Mouse (Mus musculus): ENCODE data around the gene Papola.
A peak's percentile ranks its signal among the peaks of the same experiment; 100 is the strongest.

Gene Papola

DNA sequence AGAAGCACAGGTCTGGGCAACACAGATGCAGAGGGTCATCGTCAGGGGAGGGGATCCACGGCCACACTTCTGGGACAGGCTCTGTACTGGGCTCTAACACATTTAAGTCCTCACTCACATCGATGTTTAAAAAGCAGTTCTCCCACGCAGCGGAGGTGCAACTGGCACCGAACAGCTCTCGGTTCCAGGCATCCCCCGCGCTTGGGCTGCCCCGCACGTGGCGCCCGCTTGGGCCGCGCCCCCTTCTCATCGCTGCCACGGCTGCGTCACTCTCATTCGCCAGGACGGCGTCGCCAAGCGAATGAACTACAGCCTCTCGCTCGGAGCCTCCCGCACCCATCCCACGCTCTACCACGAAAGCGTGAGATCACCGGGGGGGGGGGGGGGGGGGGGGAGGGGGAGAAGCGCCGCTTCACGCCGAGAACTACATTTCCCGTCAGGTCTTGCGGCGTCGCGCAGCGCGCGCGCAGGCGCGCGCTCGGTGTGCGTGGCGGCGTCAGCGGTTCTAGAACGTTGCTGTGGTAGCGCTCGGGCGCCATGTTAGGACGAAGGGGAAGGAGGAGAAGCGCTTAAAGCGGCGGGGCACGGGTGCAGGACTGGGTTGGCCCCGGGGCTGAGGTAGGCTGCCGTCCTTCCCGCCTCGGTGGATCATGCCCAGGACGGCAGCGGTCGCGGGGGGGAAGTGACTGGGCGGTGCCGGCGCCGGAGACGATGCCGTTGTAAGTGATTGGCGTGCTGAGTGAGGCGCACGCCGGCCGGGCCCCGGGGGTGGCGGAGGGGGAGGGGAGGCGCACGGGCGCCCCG is at the start of gene Papola:
Papola (plus strand) TSS at position 499 of the 804 bp plus-strand sequence.
- DNase-seq = peak; percentile 90

DNA sequence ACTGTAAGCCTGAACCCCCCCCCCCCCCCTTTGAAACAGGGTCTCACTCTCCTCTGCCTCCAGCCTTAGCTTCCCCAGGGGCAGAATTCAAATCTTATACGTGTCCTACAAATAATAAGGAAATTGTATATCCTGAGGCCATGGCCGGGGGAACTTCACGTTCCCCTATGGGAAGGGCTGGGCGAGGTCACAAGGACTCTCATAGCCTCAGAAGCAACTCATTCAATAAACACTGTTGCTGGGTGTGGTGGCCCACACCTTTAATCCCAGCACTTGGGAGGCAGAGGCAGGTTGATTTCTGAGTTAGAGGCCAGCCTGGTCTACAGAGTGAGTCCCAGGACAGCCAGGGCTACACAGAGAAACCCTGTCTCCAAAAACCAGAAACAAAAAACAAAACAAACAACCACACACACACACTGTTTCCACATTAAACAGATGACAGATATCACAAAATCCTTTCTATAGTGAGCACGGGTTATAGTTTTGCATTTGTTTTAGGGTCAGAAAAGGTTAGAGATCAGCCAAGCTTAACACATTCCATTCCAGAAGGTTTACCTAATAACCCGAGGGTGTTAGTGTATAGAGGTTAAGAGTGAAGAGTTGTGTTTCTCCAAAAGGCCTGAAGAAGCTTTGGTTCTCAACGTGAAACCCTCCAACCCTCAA is 49.1 kb upstream of the Papola start:
- no peak for DNase-seq

DNA sequence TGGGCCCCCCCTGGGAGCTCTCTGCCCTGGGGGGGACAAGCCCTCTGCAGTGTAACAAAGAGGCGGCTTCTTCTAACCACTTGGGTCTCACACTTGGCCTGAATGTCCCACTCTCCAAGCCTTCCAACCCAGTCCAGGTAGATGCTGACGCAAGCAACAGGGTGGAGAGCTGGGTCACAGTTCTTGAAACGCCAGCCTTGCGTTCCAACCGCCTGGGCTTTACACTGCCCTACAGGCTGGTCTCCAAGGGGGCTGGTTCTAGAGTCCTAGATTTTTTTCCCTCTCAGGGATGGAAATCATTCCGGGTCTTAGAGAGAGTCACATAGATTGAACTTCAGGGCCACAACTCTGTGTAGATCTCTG is 48.6 kb upstream of the Papola start:
- DNase-seq = no peak

DNA sequence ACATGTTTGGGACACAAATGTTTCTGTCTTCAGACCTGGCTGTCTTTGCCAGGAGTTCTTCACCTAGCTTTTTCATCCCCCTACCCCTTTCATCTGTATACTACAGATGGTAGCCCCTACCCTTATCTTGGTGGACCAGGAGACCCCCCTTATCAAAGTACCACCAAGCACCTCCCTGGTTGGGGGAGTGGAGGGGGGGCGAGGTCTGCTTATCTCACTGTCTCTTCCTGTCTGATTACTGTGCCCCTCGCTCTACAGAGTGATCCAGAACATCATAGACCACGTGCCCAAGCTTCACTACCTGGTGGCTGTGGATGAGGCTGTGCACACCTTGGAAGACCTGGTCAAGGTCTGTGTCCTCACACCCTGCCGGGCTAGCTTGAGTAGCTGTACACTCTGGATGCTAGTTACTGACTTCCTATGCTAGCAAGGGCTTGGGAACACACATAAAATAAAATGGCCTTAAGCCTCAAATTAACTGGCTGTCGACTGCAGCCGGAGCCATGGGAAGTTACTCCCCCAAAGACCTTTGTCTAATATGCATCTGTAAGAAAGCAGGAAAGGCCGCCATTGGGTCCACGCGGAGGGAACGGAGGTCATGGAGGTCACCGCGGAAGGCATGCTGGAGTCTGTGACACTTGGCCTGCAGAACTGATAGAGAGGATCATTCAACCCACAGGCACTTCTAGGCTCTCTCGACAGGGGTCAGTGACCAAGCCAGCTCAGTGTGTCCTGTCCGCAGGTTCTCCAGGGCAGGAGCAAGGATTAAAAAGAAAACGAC is 46.0 kb upstream of the Papola start:
- DNase-seq = no peak

DNA sequence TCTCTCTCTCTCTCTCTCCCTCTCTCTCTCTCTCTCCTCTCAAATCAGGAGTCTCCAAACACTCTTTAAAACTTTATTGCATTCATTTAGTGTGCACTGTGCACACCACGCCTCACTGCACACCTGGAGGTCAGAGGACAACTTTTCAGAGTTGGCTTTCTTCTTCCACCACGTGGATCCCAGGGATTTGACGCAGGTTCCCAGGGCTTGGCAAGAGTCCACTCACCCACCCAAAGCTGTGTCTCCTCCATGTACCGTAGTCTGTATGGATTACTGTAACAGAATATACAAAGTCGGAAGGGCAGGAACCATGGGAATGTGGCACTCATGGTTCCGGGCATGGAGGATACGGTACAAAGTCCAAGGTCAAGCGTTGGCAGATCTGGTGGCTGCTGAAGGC is 44.8 kb upstream of the Papola start:
- DNase-seq = no peak

DNA sequence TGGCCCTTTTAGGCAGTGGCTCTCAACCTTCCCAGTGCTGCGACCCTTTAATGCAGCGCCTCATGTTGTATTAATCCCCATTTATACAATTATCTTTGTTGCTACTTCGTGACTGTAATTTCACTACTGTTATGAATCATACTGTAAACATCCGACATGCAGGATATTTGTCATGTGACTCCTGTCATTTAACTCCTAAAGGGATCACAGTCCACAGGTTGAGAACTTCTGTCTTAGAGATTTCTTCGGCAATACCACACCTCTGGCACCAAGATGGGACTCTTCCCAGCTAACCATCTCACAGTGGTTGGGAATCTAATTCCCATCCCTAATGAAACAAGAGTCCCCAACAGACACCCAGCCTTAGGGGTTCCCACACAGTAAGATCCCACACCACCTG is 36.4 kb upstream of the Papola start:
- no peak for DNase-seq

DNA sequence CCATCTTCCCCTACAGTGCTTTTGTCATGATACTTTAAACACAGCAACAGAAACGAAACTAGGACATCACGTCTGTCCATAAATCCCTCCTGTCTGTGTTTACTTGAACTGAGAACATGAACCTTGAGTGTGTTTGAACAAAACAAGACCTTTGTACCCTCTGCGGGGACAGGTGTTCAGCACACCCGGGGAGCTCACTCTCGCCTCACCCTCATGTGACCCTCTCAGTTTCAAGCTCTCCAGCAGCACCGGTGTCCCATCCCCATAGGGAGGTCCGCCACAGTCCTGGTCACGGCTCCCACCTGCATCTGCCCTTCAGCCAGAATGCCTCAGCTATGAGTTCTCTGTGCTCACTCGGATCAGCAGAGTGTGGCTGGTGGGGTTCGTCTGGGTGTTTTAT is 30.7 kb upstream of the Papola start:
- no peak for DNase-seq

DNA sequence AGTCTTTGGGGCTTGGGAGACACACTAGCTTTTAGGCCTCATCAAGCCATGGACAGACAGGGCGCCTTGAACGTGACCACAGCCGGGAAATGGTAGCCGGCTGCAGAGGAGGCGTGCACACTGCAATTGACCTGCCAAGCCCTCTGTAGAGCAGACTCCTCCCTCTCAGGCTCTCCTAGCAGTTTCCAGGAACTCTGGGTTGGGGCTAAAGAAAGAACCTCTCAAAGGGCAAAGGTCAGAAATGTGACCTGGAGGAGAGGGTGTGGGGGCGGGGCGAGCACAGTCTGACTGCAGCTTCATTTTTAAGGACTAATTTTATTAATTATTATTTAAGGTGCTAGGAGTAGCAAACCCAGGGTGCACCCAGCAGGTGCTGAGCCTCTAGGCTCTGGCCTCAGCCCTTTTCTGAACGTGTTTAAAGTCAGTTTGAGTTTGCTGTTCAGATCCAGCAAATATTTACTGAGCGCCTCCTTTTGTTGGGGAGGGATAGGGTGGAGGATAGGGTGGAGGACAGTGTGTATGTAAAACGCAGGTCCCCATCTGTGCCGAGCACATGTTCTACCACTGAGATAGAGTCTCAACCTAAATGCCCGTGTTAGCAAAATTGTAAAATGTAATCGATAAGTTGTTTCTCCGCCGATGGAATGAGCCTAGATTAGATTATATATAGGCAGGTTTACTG is 26.5 kb upstream of the Papola start:
- DNase-seq = no peak

DNA sequence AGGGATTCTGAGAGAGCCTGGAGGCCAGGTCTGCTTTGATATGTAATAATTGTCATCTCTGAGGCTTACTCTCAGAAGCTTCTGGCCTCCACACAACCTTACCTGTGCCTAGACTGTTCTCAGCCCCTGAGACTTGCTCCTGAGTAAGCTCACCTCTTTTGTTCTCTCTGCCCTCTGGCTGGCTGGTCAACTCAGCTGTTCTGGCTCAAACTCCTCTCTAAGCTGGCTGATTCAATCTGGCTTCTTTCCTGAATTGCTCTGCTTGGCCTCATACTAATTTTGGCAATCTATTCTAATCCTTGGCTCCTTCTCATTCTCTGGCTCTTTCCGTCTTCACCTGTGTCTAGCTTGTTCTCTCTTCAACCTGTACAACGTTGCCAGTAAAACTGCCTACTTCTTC is 25.6 kb upstream of the Papola start:
- no peak for DNase-seq

DNA sequence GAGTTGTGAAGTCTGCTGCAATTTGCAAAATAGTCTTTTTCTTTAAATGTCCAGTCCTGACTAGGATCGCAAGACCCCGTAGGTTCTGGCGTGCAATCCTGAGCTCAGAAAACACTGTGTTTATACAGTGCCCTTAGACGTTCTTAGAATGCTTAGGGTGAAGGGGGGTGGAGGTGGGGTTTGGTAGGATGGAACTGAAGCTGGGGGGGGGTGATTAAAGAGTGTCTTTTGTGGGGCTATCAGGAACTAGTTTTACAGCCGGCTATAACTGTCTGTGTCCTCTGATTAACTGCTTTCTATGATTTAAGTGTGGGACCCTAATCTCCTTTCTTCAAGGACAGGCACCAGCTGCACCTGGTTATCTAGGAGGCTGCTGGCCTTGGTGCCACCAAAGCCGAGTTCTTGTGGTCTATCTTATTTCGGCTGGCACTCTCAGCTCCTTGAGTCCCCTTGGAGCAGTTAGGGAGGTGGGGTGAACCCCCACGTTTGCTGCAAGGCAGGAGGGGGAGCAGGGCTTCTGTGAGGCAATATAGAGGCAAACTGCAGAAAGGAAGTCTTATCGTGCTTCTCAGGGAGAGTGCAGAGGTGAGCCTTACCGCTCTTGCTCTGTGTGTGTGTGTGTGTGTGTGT is 24.5 kb upstream of the Papola start:
- DNase-seq = no peak

DNA sequence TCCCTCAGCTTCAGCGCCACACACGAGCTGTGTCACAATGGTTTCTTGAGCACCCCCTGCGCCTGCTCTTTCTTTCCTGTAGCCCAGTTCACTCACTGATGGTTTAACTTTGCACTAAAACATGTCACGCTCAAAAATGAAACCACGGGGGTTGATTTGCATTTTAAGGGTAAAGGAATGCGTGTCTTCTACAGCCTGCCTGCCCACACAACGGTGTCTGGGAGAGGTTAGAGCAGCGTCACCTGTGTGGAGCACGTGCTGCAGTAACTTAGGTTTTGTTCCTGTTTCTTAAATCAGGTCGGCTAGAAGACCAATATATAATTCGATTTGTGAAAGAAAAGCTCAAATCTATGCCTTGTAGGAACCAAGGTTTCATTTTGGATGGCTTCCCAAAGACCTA is 23.3 kb upstream of the Papola start:
- DNase-seq = no peak

DNA sequence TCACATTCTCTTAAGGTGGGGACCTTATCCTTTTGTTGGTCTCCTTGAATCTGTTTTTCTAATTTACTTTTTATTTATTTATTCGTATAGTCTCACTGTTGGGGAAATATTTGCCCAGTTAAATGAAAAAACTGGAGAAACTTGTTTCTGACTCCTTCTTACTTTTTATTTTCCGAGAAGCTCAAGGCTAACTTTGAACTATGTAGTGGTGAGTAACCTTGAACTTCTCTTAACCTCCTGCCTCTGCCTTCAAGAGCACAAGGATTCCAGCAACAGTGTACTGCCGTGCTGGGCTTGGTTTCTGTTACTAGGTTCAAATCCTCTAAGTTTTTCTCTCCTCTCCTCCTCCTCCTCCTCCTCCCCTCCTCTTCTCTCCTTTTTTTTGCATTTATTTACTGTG is 22.9 kb upstream of the Papola start:
- DNase-seq = no peak

DNA sequence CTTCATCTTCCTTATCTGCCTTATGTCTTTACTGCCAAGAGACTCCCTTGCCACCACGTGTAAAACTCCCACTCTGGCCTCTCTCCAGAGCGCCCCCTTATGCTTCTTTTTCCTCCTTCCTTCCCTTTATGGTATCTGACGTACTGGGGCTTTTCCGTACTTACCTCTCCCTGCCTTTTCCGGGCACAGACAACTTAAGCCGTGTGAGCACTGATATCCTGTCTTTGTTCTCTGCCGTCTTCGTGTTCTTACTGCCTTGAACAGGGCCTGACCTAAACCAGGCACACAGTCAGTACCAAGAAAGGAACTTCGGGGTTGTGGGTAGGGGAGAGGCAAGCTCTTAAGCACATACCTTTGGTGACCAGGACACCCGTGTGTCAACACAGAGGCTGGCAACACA is 14.8 kb upstream of the Papola start:
- no peak for DNase-seq

DNA sequence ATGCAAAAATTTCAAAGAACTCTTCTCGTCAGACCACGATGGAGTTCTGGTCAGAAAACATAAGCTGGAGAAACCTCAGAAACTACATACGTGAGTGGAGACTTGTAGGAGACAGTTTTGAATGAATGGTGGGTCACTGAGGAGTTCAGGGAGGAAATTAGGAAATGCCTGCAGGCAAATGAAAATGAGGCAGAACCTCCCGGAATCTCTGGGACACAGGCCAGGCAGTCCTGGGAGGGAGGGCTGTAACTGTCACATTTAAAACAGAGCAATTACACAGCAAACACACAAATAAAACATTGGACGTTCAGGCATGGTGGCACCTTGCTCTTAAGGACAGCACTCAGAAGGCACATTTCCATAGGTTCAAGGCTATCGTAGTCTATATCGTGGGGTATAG is 9.6 kb upstream of the Papola start:
- DNase-seq = no peak

DNA sequence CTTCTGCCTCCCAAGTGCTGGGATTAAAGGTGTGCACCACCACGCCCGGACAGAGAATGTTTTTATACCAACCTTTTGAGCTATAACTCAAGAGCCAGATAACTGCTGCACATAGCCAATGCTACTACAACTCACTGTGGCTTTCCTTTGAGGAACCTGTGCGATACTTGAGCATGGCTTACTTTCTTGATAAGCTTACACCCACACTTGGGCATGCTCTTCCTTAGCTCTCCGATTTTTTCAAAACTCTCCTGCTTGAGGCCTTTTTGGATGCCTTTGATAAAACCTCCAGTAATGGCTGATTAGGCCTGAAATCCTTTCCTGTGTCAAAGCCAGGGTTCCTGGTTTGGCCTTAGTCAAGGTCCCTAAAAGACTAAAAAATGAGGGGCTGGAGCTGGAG is 6.8 kb upstream of the Papola start:
- DNase-seq = no peak

DNA sequence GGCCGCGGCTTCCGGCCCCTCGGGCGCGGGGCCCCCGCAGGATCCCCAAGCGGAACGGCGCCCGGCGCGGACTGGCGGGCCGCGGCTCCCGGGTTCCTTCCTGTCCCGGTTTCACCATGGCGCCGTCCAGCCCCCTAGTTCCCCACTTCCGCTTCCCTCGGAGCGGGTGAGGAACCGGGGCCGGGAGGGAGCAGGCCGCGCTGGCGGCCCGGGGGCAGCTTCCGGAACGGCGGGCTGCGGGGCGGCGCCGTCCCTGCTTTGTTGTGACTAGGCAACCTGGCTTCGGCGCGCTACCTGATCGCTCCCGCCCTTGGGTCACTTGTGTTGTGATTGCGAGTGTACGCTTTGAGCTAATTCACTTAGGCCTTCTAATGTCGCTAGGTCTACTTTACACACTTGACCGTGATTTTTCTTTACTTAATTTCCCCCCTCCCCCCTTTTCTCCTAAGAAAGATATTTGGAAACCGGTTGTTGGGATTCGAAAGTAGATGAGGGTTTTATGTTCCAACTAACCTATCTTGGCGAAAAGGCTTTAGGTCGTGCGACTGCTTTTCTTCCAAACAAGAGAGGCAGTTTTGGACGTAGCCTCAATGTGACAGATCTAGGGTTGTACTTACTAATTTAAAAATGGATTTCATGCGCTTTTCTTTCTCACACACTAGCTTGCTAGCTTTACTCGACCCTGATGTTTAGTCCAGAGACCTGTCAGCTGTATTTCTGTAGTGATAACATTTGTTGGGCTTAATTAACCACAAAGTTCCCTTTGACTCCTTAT is 693 bp downstream of the Papola start:
- DNase-seq = peak; percentile 87

DNA sequence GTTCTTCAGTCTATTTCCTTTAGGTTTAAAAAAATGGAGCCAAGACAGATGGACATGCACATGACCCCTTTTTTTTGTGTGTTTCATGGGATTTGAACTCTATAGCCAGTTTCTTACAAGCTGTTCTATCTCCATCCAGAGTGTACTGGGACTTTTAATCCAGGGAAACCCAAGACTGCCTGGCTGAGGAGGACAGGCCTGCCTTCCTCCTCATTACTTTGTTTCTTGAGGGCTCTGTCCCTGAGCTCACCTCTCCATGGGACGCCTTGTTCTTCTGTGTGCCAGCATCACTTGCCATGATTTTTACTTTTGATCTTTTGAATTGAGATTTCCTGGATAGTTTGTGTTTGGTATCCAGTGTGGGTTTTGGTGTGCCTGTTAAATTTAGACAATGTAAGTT is 1.6 kb downstream of the Papola start:
- DNase-seq = no peak

DNA sequence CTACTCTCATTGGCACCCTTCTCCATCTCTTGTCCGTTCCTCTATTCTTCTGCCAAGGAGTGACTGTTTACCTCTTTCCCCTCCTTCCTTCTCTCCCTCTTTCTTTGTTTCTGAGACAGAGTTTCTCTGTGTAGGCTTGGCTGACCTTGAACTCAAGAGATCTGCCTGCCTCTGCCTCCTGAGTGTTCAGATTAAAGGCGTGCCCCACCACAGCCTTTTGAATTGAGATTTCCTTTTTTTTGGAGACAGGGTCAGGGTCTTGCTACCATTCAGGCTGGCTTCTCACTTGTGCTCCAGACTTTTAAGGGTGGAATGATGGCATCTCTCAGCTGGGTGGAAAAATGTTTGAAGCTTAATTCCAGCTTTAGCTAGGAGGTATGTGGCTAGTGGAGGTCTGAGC is 3.1 kb downstream of the Papola start:
- no peak for DNase-seq

DNA sequence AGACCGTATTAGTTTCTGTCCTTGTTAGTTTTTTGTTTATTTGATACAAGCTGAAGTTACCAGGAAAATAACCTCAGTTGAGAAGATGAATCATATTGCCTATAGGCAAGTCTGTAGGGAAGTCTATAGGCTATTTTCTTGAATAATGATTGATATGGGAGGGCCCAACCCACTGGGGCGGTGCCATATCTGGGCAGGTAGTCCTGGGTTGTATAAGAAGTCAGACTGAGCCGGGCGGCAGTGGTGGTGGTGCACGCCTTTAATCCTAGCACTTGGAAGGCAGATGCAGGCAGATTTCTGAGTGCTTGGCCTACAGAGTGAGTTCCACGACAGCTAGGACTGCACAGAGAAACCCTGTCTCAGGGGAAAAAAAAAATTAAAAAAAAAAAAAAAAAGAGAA is 5.4 kb downstream of the Papola start:
- no peak for DNase-seq

DNA sequence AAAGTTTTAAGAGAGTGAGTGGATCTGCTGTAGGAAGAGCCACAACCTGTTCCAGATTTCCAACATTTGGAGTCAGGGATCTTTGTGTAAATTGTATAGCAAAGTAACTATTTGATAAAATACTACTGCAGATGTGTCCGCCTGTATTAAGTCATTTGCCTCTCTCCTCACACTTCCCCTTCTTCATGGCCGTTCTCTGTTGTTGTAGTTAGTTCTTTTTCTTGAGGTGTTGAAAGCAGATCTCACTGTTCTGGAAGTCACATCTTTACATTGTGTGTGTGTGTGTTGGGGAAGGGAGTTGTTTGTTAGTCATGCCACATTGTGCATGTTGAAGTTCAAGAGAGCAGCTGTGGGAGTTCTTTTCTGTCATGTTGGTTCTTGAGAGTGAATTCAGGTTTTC is 10.4 kb downstream of the Papola start:
- no peak for DNase-seq

DNA sequence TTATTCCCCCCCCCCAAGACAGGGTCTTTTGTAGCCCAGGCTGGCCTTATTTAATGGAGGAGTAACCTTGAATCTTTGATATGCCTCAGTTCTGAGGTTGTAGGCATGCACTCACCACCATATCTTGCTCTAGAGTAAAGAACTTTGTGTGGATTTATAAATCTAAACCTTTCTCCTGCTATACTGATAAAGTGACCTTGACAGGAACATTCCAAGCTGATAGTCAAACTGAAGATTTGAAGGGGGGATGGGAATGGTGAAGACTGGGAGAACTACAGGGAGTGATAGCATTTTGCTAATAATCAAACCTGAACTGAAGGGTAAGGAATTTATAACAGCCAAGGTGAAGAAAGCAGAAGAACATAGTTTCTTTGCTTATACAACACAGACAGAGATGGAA is 13.5 kb downstream of the Papola start:
- DNase-seq = no peak

DNA sequence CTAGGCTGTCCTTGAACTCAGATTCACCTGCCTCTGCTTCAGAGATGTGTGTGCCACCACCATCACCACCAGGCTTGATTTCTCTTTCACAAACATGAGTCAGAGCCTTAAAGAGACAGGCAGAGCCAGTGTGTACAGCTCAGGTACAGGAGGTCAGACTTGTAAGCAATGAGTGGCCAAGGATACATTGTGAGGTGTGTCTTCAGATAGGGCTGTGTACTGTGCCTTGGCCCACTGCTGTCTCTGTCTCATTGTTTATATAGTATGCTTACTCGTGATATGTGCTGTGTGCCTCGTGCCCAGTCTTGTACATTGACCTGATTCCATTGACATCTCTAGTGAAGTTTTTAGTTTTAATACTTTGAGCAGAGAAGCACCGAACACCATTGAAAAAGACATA is 21.3 kb downstream of the Papola start:
- DNase-seq = no peak
